Mouse (Mus musculus) heart, adult 2 months (tissue): ENCODE results near the gene Dennd4a.

ENCODE experiments used
- CTCF ChIP-seq: fragments of 200-600 bp; IDR thresholded peaks from 2 replicates; pipeline ENCODE4 v1.8.1; 2022; ENCODE audit warnings: antibody characterized with exemption, mild to moderate bottlenecking, moderate library complexity
- EP300 ChIP-seq: fragments of 200-500 bp; IDR thresholded peaks from 2 replicates; pipeline ENCODE4 v1.6.1; 2011; ENCODE audit warnings: low read depth, low read length, control low read depth; ENCODE audit not compliant: insufficient read depth
- POLR2A ChIP-seq: fragments of 200-500 bp; IDR thresholded peaks from 2 replicates; pipeline ENCODE4 v1.6.1; 2011; ENCODE audit warnings: mild to moderate bottlenecking, low read depth, low read length, control low read depth; ENCODE audit not compliant: insufficient read depth

DNA sequence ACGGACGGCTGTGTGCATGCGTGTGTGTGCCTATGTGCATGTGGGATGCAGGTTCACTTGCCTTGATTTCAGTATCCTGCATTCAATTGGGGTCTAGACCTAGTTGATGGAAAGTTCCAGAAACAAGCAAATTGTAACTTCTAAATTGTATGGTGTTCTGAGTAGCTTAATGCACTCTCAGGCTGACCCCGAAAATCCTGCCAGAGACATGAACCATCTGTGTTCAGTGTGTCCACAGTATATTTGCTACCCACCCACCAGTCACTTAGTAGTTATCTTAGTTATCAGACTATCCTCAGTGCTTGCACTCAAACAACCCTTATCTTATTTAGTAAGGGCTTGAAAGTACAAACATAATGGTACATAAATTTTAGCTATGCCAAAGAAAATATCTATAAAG is 130.5 kb downstream of the Dennd4a start:
- TF ChIP-seq CTCF (no peak), POLR2A (no peak), EP300 (no peak)
